Mouse (Mus musculus) neural tube, embryonic 14.5 days (tissue): ENCODE measurements around the gene Slc8b1. TPM values are rescaled to one million over a fixed set of nuclear protein-coding genes. Genes with fewer than 3 reads are reported as not detected.

ENCODE experiments used
- ATAC-seq: fragments of 200-750 bp; cut with Nextera tagmentation; 2 replicates; pipeline ENCODE4 v1.8.0; 2017; ENCODE audit warnings: low read depth, mild to moderate bottlenecking, moderate TSS enrichment, moderate library complexity
- H3K27ac ChIP-seq: fragments of 300-500 bp; sonication (generic); 2 replicates; pipeline ENCODE4 v1.5.1; 2014; ENCODE audit warnings: low read depth, mild to moderate bottlenecking, control low read depth, low read length, moderate library complexity, mixed read lengths
- H3K27me3 ChIP-seq: fragments of 300-500 bp; sonication (generic); 2 replicates; pipeline ENCODE4 v1.6.1; 2014; ENCODE audit warnings: low read length; ENCODE audit not compliant: control insufficient read depth, insufficient read depth
- H3K36me3 ChIP-seq: fragments of 300-500 bp; sonication (generic); 2 replicates; pipeline ENCODE4 v1.6.1; 2014; ENCODE audit warnings: low read length, mixed read lengths; ENCODE audit not compliant: control insufficient read depth, insufficient read depth
- H3K4me1 ChIP-seq: fragments of 300-500 bp; sonication (generic); 2 replicates; pipeline ENCODE4 v1.6.1; 2014; ENCODE audit warnings: low read length; ENCODE audit not compliant: control insufficient read depth, insufficient read depth
- H3K4me2 ChIP-seq: fragments of 300-500 bp; sonication (generic); 2 replicates; pipeline ENCODE4 v1.6.1; 2014; ENCODE audit warnings: mild to moderate bottlenecking, low read depth, low read length, control low read depth
- H3K4me3 ChIP-seq: fragments of 300-500 bp; sonication (generic); 2 replicates; pipeline ENCODE4 v1.5.1; 2014; ENCODE audit warnings: low read depth, low read length, control low read depth, mixed read lengths
- H3K9ac ChIP-seq: fragments of 300-500 bp; sonication (generic); replicated peaks from 2 replicates; pipeline ENCODE4 v1.6.1; 2014; ENCODE audit warnings: low read depth, mild to moderate bottlenecking, control low read depth, low read length, mixed read lengths
- H3K9me3 ChIP-seq: fragments of 300-500 bp; sonication (generic); 2 replicates; pipeline ENCODE4 v1.6.1; 2016; ENCODE audit warnings: low read length; ENCODE audit not compliant: control insufficient read depth
- WGBS: fragments of 180-500 bp; shearing (Covaris S2); extraction: QIAGEN DNeasy Blood & Tissue Kit; methylation state at CpG from one replicate; pipeline ENCODE4 v1.1.7; 2014; 5-methylcytosine and 5-hydroxymethylcytosine counted together
- polyA plus RNA-seq: library from polyadenylated mRNA; unstranded; fragments of >200 nt; fragmentation: Nextera tagmentation; extraction: Ambion mirVana; gene quantifications from 2 replicates; pipeline ENCODE4 v1.2.1, GENCODE M21; 2014

Gene Slc8b1
- polyA plus RNA-seq, 1 experiment from 2014 or later = 0.95 TPM

GRCm38 (mm10) chr5:120472770-120473169 is 38.2 kb upstream of the Slc8b1 start, which contains the start of gene Sdsl:
Sdsl (minus strand) TSS chr5:120472810.
- H3K4me2 ChIP-seq = no peak within 1 kb of the TSS
- H3K9ac ChIP-seq = no peak within 1 kb of the TSS
- ATAC-seq = no peak
- H3K27ac ChIP-seq = no peak within 1 kb of the TSS
- no peak within 1 kb of the TSS for H3K4me3 ChIP-seq
- H3K36me3 ChIP-seq = no peaks in the 10 kb centered on the region
- WGBS = 84% methylated on average over 8 of the region's 8 CpGs
- H3K9me3 ChIP-seq = no peaks in the 10 kb centered on the region
- H3K27me3 ChIP-seq = no peaks in the 10 kb centered on the region
- H3K4me1 ChIP-seq = no peaks in the 10 kb centered on the region

- no peak for ATAC-seq
Measured at GRCm38 (mm10) chr5:120473361-120473760, 37.6 kb upstream of the Slc8b1 start.

GRCm38 (mm10) chr5:120475861-120476260 is 35.1 kb upstream of the Slc8b1 start:
- no peaks in the 10 kb centered on the region for H3K27me3 ChIP-seq
- H3K4me2 ChIP-seq = no peak overlapping the region
- H3K27ac ChIP-seq = no peak overlapping the region
- no peaks in the 10 kb centered on the region for H3K36me3 ChIP-seq
- WGBS = 53% methylated on average over 8 of the region's 8 CpGs
- no peaks in the 10 kb centered on the region for H3K9me3 ChIP-seq
- no peaks in the 10 kb centered on the region for H3K4me1 ChIP-seq
- no peak overlapping the region for H3K4me3 ChIP-seq
- H3K9ac ChIP-seq = no peak overlapping the region
- ATAC-seq = no peak

More at GRCm38 (mm10) chr5:120473361-120473760, 37.6 kb upstream of the Slc8b1 start:
- no peak overlapping the region for H3K27ac ChIP-seq
- H3K27me3 ChIP-seq = no peaks in the 10 kb centered on the region
- no peaks in the 10 kb centered on the region for H3K36me3 ChIP-seq
- H3K4me3 ChIP-seq = no peak overlapping the region
- no peaks in the 10 kb centered on the region for H3K4me1 ChIP-seq
- 96% methylated on average over 2 of the region's 2 CpGs for WGBS
- H3K4me2 ChIP-seq = no peak overlapping the region
- no peak overlapping the region for H3K9ac ChIP-seq
- H3K9me3 ChIP-seq = no peaks in the 10 kb centered on the region

- Histone ChIP-seq H3K9ac (no peak within 1 kb of the TSS), H3K4me3 (no peak within 1 kb of the TSS), H3K4me1 (no peaks in the 10 kb centered on the region), H3K27ac (no peak within 1 kb of the TSS), H3K36me3 (no peaks in the 10 kb centered on the region), H3K27me3 (no peaks in the 10 kb centered on the region), H3K4me2 (no peak within 1 kb of the TSS), H3K9me3 (no peaks in the 10 kb centered on the region)
- 18% methylated on average over 13 of the region's 13 CpGs for WGBS
- no peak for ATAC-seq
Measured at GRCm38 (mm10) chr5:120476296-120476695, 34.7 kb upstream of the Slc8b1 start, which contains the start of gene Sds. Sds (plus strand) TSS chr5:120476526.

- no peaks in the 10 kb centered on the region for H3K36me3 ChIP-seq
- no peaks in the 10 kb centered on the region for H3K27me3 ChIP-seq
Measured at GRCm38 (mm10) chr5:120477993-120478392, 33.0 kb upstream of the Slc8b1 start.

GRCm38 (mm10) chr5:120479538-120479937 is 31.4 kb upstream of the Slc8b1 start:
- Histone ChIP-seq H3K4me2 (no peak overlapping the region), H3K4me3 (no peak overlapping the region), H3K9me3 (no peaks in the 10 kb centered on the region), H3K4me1 (no peaks in the 10 kb centered on the region), H3K27ac (no peak overlapping the region), H3K36me3 (no peaks in the 10 kb centered on the region), H3K27me3 (no peaks in the 10 kb centered on the region), H3K9ac (no peak overlapping the region)
- ATAC-seq = no peak
- 73% methylated on average over 4 of the region's 4 CpGs for WGBS

More at GRCm38 (mm10) chr5:120477993-120478392, 33.0 kb upstream of the Slc8b1 start:
- ATAC-seq = no peak
- Histone ChIP-seq H3K9me3 (no peaks in the 10 kb centered on the region), H3K4me3 (no peak overlapping the region), H3K27ac (no peak overlapping the region), H3K4me2 (no peak overlapping the region), H3K4me1 (no peaks in the 10 kb centered on the region), H3K9ac (no peak overlapping the region)
- WGBS = 90% methylated on average over 5 of the region's 5 CpGs

GRCm38 (mm10) chr5:120481205-120481604 is 29.8 kb upstream of the Slc8b1 start:
- WGBS = 58% methylated on average over 9 of the region's 9 CpGs
- H3K9me3 ChIP-seq = no peaks in the 10 kb centered on the region
- H3K9ac ChIP-seq = no peak overlapping the region
- no peaks in the 10 kb centered on the region for H3K4me1 ChIP-seq
- no peak overlapping the region for H3K27ac ChIP-seq
- H3K36me3 ChIP-seq = peaks cover 6% of the 10 kb centered on the region
- ATAC-seq = no peak
- H3K4me2 ChIP-seq = no peak overlapping the region
- no peak overlapping the region for H3K4me3 ChIP-seq
- H3K27me3 ChIP-seq = no peaks in the 10 kb centered on the region

GRCm38 (mm10) chr5:120483399-120483798 is 27.6 kb upstream of the Slc8b1 start:
- Histone ChIP-seq H3K4me1 (no peaks in the 10 kb centered on the region), H3K36me3 (peaks cover 12% of the 10 kb centered on the region), H3K27me3 (no peaks in the 10 kb centered on the region), H3K9me3 (no peaks in the 10 kb centered on the region), H3K4me3 (no peak overlapping the region), H3K27ac (no peak overlapping the region), H3K9ac (no peak overlapping the region), H3K4me2 (no peak overlapping the region)
- no peak for ATAC-seq
- WGBS = 79% methylated on average over 19 of the region's 19 CpGs

GRCm38 (mm10) chr5:120487844-120488243 is 23.1 kb upstream of the Slc8b1 start:
- Histone ChIP-seq H3K9ac (no peak overlapping the region), H3K4me1 (no peaks in the 10 kb centered on the region), H3K27me3 (no peaks in the 10 kb centered on the region), H3K9me3 (no peaks in the 10 kb centered on the region), H3K27ac (no peak overlapping the region), H3K36me3 (peaks cover 12% of the 10 kb centered on the region), H3K4me3 (no peak overlapping the region), H3K4me2 (no peak overlapping the region)
- no peak for ATAC-seq
- 89% methylated on average over 8 of the region's 8 CpGs for WGBS
